9 mouse cellular contexts compared by ENCODE assay signal in genomic region chr7:49597776-49598175, GRCm38 (mm10).
"Had no signal": no experiment of that assay in that cellular context is flagged by ENCODE, and none has a peak within 500 bp of the region (broad histone marks: within the 10 kb centered on the region; RNA-seq: fewer than 3 reads in every experiment).

No protein-coding gene starts in this region.

- DNase-seq: kidney, postnatal 25 days; layer of hippocampus, adult 9-11 months; left cerebral cortex, postnatal 4 days; liver, postnatal 0 days; lung, embryonic 14.5 days; right cerebral cortex, postnatal 14 days; right cerebral cortex, postnatal 4 days; thymus, adult 2 months; thymus, postnatal 25 days had no signal
